Mouse (Mus musculus): ENCODE results near the gene Map3k5. TPM values are rescaled to one million over a fixed set of nuclear protein-coding genes. Genes with fewer than 3 reads are reported as not detected.
A peak's percentile ranks its signal among the peaks of the same experiment; 100 is the strongest.

Map3k5 gene
- polyA plus RNA-seq (2012), result not detected in 2 replicates

- H3K4me1 ChIP-seq (ENCODE audit: control insufficient read depth), result peaks cover 14% of the 10 kb centered on the region
- peaks cover 50% of the 10 kb centered on the region for H3K27me3 ChIP-seq (ENCODE audit: control insufficient read depth)
- H3K36me3 ChIP-seq (ENCODE audit: control insufficient read depth), result no peaks in the 10 kb centered on the region
- no peak for TF ChIP-seq GATA1 (IDR thresholded peaks at IDR 0.05; ENCODE audit: low read length)
- no peaks in the 10 kb centered on the region; the same call in 1 of the 2 replicates for H3K9me3 ChIP-seq (ENCODE audit: control insufficient read depth, low read length)
- H3K4me3 ChIP-seq (replicated peaks), result peak within 1 kb of the TSS; percentile 60
Observed at GRCm38 (mm10) chr10:19934384-19935294, at the start of gene Map3k5. Gene Map3k5 (plus strand): TSS chr10:19934472.

GRCm38 (mm10) chr10:19886249-19886648 lies 48.0 kb upstream of the Map3k5 start:
- H3K4me1 ChIP-seq (ENCODE audit: control insufficient read depth), result peaks cover 6% of the 10 kb centered on the region
- H3K27me3 ChIP-seq (ENCODE audit: control insufficient read depth), result no peaks in the 10 kb centered on the region
- TF ChIP-seq TAL1 (IDR thresholded peaks at IDR 0.05; ENCODE audit: low read length) (no peak), GATA1 (IDR thresholded peaks at IDR 0.05; ENCODE audit: low read length) (no peak)
- H3K4me3 ChIP-seq (replicated peaks), result no peak overlapping the region
- peaks cover 14% of the 10 kb centered on the region for H3K36me3 ChIP-seq (ENCODE audit: control insufficient read depth)
- no peaks in the 10 kb centered on the region for H3K9me3 ChIP-seq (ENCODE audit: control insufficient read depth, low read length)

GRCm38 (mm10) chr10:19889908-19890307 lies 44.4 kb upstream of the Map3k5 start:
- Histone ChIP-seq H3K27me3 (ENCODE audit: control insufficient read depth) (no peaks in the 10 kb centered on the region), H3K4me3 (replicated peaks) (no peak overlapping the region), H3K4me1 (ENCODE audit: control insufficient read depth) (peaks cover 6% of the 10 kb centered on the region), H3K36me3 (ENCODE audit: control insufficient read depth) (peaks cover 20% of the 10 kb centered on the region), H3K9me3 (ENCODE audit: control insufficient read depth, low read length) (no peaks in the 10 kb centered on the region)
- no peak for TF ChIP-seq TAL1 (IDR thresholded peaks at IDR 0.05; ENCODE audit: low read length)
- TF ChIP-seq GATA1 (IDR thresholded peaks at IDR 0.05; ENCODE audit: low read length), result no peak

GRCm38 (mm10) chr10:19891686-19892085 lies 42.6 kb upstream of the Map3k5 start:
- H3K4me1 ChIP-seq (ENCODE audit: control insufficient read depth), result no peaks in the 10 kb centered on the region; the same call in 1 of the 2 replicates
- no peak overlapping the region for H3K4me3 ChIP-seq (replicated peaks)
- no peaks in the 10 kb centered on the region for H3K9me3 ChIP-seq (ENCODE audit: control insufficient read depth, low read length)
- TF ChIP-seq GATA1 (IDR thresholded peaks at IDR 0.05; ENCODE audit: low read length) (no peak), TAL1 (IDR thresholded peaks at IDR 0.05; ENCODE audit: low read length) (no peak)
- no peaks in the 10 kb centered on the region for H3K27me3 ChIP-seq (ENCODE audit: control insufficient read depth)
- peaks cover 14% of the 10 kb centered on the region for H3K36me3 ChIP-seq (ENCODE audit: control insufficient read depth)

GRCm38 (mm10) chr10:19893146-19893545 lies 41.1 kb upstream of the Map3k5 start:
- H3K4me3 ChIP-seq (replicated peaks), result no peak overlapping the region
- H3K9me3 ChIP-seq (ENCODE audit: control insufficient read depth, low read length), result no peaks in the 10 kb centered on the region
- H3K36me3 ChIP-seq (ENCODE audit: control insufficient read depth), result peaks cover 15% of the 10 kb centered on the region
- TF ChIP-seq TAL1 (IDR thresholded peaks at IDR 0.05; ENCODE audit: low read length), result no peak
- no peak for TF ChIP-seq GATA1 (IDR thresholded peaks at IDR 0.05; ENCODE audit: low read length)
- H3K4me1 ChIP-seq (ENCODE audit: control insufficient read depth), result no peaks in the 10 kb centered on the region
- H3K27me3 ChIP-seq (ENCODE audit: control insufficient read depth), result no peaks in the 10 kb centered on the region

GRCm38 (mm10) chr10:19893976-19894375 lies 40.3 kb upstream of the Map3k5 start:
- TF ChIP-seq TAL1 (IDR thresholded peaks at IDR 0.05; ENCODE audit: low read length) (no peak), GATA1 (IDR thresholded peaks at IDR 0.05; ENCODE audit: low read length) (no peak)
- H3K4me1 ChIP-seq (ENCODE audit: control insufficient read depth), result no peaks in the 10 kb centered on the region
- no peaks in the 10 kb centered on the region for H3K27me3 ChIP-seq (ENCODE audit: control insufficient read depth)
- peaks cover 15% of the 10 kb centered on the region for H3K36me3 ChIP-seq (ENCODE audit: control insufficient read depth)
- no peaks in the 10 kb centered on the region for H3K9me3 ChIP-seq (ENCODE audit: control insufficient read depth, low read length)
- H3K4me3 ChIP-seq (replicated peaks), result no peak overlapping the region

GRCm38 (mm10) chr10:19900191-19900590 lies 34.1 kb upstream of the Map3k5 start:
- Histone ChIP-seq H3K36me3 (ENCODE audit: control insufficient read depth) (peaks cover 16% of the 10 kb centered on the region), H3K27me3 (ENCODE audit: control insufficient read depth) (no peaks in the 10 kb centered on the region), H3K4me3 (replicated peaks) (no peak overlapping the region), H3K9me3 (ENCODE audit: control insufficient read depth, low read length) (no peaks in the 10 kb centered on the region), H3K4me1 (ENCODE audit: control insufficient read depth) (no peaks in the 10 kb centered on the region)
- TF ChIP-seq GATA1 (IDR thresholded peaks at IDR 0.05; ENCODE audit: low read length), result no peak
- no peak for TF ChIP-seq TAL1 (IDR thresholded peaks at IDR 0.05; ENCODE audit: low read length)

GRCm38 (mm10) chr10:19901992-19902391 lies 32.3 kb upstream of the Map3k5 start:
- Histone ChIP-seq H3K4me1 (ENCODE audit: control insufficient read depth) (peaks cover 2% of the 10 kb centered on the region), H3K27me3 (ENCODE audit: control insufficient read depth) (no peaks in the 10 kb centered on the region), H3K9me3 (ENCODE audit: control insufficient read depth, low read length) (no peaks in the 10 kb centered on the region), H3K4me3 (replicated peaks) (no peak overlapping the region), H3K36me3 (ENCODE audit: control insufficient read depth) (peaks cover 16% of the 10 kb centered on the region)
- TF ChIP-seq TAL1 (IDR thresholded peaks at IDR 0.05; ENCODE audit: low read length) (no peak), GATA1 (IDR thresholded peaks at IDR 0.05; ENCODE audit: low read length) (no peak)

- H3K9me3 ChIP-seq (ENCODE audit: control insufficient read depth, low read length), result no peaks in the 10 kb centered on the region
- no peak for TF ChIP-seq TAL1 (IDR thresholded peaks at IDR 0.05; ENCODE audit: low read length)
- no peak for TF ChIP-seq GATA1 (IDR thresholded peaks at IDR 0.05; ENCODE audit: low read length)
- no peak overlapping the region for H3K4me3 ChIP-seq (replicated peaks)
- no peaks in the 10 kb centered on the region for H3K27me3 ChIP-seq (ENCODE audit: control insufficient read depth)
- peaks cover 7% of the 10 kb centered on the region for H3K4me1 ChIP-seq (ENCODE audit: control insufficient read depth)
- peaks cover 12% of the 10 kb centered on the region for H3K36me3 ChIP-seq (ENCODE audit: control insufficient read depth)
Observed at GRCm38 (mm10) chr10:19904077-19904820, 30.0 kb upstream of the Map3k5 start.
